Mouse (Mus musculus): ENCODE results near the gene Fgg. TPM values are rescaled to one million over a fixed set of nuclear protein-coding genes. Genes with fewer than 3 reads are reported as not detected.

The Fgg gene
- total RNA-seq, 2 experiments from 2014 or later = 0.86 TPM; not detected in 1

Other genes starting within 250 kb of the Fgg start
- gene Rbm46, start 131.2 kb upstream of the Fgg start, total RNA-seq (2021) = under 1 TPM; 0.23 to 0.32 TPM
- gene Lrat, start 103.8 kb upstream of the Fgg start, total RNA-seq (2021) = under 1 TPM; 0.06 to 0.10 TPM
- gene Fga, start 18.4 kb downstream of the Fgg start, total RNA-seq (2021) = 1 to 10 TPM in 1 of 2 experiments, not detected in 1; 1.4 TPM
- under 1 TPM in 1 of 2 experiments, not detected in 1; 0.27 TPM for gene Fgb, start 42.1 kb downstream of the Fgg start, total RNA-seq (2021)
- gene Plrg1, start 47.8 kb downstream of the Fgg start, total RNA-seq (2021) = 10 to 100 TPM; 45.3 to 47.8 TPM
- under 1 TPM; 0.43 to 0.58 TPM for gene Dchs2, start 120.2 kb downstream of the Fgg start, total RNA-seq (2021)

Data from adrenal gland, adult 18-20 months (tissue).